Mouse (Mus musculus) G1E (cell line): Measurements from ENCODE around the gene Zscan5b. TPM values are rescaled to one million over a fixed set of nuclear protein-coding genes. Genes with fewer than 3 reads are reported as not detected.
"Not testable (repeated sequence)": the region's sequence is repeated elsewhere in the genome, so short reads cannot be mapped to it uniquely, and the experiment has no call there.

Experiments used
- ATAC-seq: 2 replicates; pipeline ENCODE4 v1.8.0; 2016; ENCODE audit warnings: mild to moderate bottlenecking; ENCODE audit not compliant: insufficient number of reproducible peaks, poor library complexity, low FRiP score, severe bottlenecking; ENCODE audit errors: extremely low read depth
- DNase-seq: peaks from one replicate; pipeline ENCODE4 v3.0.0; 2012; ENCODE audit warnings: low spot score
- H3K27me3 ChIP-seq: 2 replicates; pipeline ENCODE4 v1.6.1; 2012; ENCODE audit warnings: mild to moderate bottlenecking, low read length, inconsistent platforms; ENCODE audit not compliant: insufficient read depth
- H3K36me3 ChIP-seq: replicated peaks from 2 replicates; pipeline ENCODE3; 2012; ENCODE audit warnings: mild to moderate bottlenecking, inconsistent platforms
- H3K4me1 ChIP-seq: 2 replicates; pipeline ENCODE4 v1.6.1; 2012; ENCODE audit warnings: low read depth, low read length, inconsistent platforms, mixed read lengths; ENCODE audit not compliant: insufficient read depth
- H3K4me3 ChIP-seq: 2 replicates; pipeline ENCODE4 v1.5.1; 2012; ENCODE audit warnings: low read depth, mild to moderate bottlenecking, inconsistent platforms, low read length, moderate library complexity, mixed read lengths
- H3K9me3 ChIP-seq: replicated peaks from 2 replicates; pipeline ENCODE4 v1.6.1; 2012; ENCODE audit warnings: inconsistent platforms
- CTCF ChIP-seq: IDR thresholded peaks from 2 replicates; pipeline ENCODE4 v1.5.1; 2012; ENCODE audit warnings: low read depth, low read length, inconsistent platforms, mixed read lengths
- GATA1 ChIP-seq: IDR thresholded peaks from 2 replicates; pipeline ENCODE4 v1.6.1; 2012; ENCODE audit warnings: borderline replicate concordance, low read length, inconsistent platforms, mixed read lengths
- GATA2 ChIP-seq: IDR thresholded peaks from 2 replicates; pipeline ENCODE4 v1.6.1; 2012; ENCODE audit warnings: low read depth, low read length, inconsistent platforms, borderline replicate concordance
- POLR2AphosphoS5 ChIP-seq: IDR thresholded peaks from 2 replicates; pipeline ENCODE4 v1.6.1; 2012; ENCODE audit warnings: low read depth, low read length, inconsistent platforms; ENCODE audit not compliant: insufficient replicate concordance
- TAL1 ChIP-seq: conservative IDR thresholded peaks from 2 replicates; pipeline ENCODE4 v1.6.1; 2012; ENCODE audit warnings: low read depth, low read length, inconsistent platforms, mixed read lengths
- polyA plus RNA-seq: library from polyadenylated mRNA; stranded (reverse); fragments of >175 nt; gene quantifications from 2 replicates; pipeline ENCODE4 v1.2.3, GENCODE M21; 2012
- total RNA-seq, 2 experiments: library from RNA; stranded (forward) in 1 of 2; stranded (reverse) in 1 of 2; fragments of 200-1000 nt in 1 of 2; fragments of >200 nt in 1 of 2; fragmentation: Nextera tagmentation in 1 of 2; gene quantifications; 2 replicates each; pipeline ENCODE4 v1.2.3; 2014 to 2017

Zscan5b gene
- total and polyA plus RNA-seq, 3 experiments, result not detected

DNA sequence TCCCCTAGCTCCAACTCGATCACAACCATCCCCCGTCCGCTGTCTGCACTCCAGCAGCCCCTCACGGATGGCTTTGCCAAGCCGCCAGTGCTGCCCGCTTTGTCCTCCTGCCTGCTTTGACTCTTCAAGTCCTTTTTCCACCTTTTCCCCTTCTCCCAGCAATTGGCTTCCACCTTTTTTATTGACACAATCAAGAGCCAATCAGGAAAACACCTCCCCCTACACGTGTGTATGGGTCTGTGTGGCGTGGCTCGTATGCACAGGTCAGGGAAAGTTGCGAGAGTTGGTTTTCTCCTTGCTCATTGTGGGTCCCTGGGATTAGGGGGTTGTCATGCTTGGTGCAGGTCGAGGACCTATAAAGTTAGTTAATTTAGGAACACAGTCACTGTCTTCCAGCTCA is 17.7 kb downstream of the Zscan5b start:
- H3K4me3 ChIP-seq, result no peak overlapping the region
- peaks cover 10% of the 10 kb centered on the region; the same call in 1 of the 2 replicates for H3K27me3 ChIP-seq
- H3K4me1 ChIP-seq, result no peaks in the 10 kb centered on the region
- no peak for TF ChIP-seq GATA2
- DNase-seq (no peak), ATAC-seq (no peak)
- H3K9me3 ChIP-seq, result no peaks in the 10 kb centered on the region
- no peaks in the 10 kb centered on the region for H3K36me3 ChIP-seq

- H3K4me1 ChIP-seq, H3K36me3 ChIP-seq, H3K9me3 ChIP-seq, H3K4me3 ChIP-seq, ATAC-seq: not testable (repeated sequence)
- peak; percentile 32; the same call in 1 of the 2 replicates for TF ChIP-seq CTCF
- DNase-seq, result peak; percentile 11
- peaks cover 10% of the 10 kb centered on the region; the same call in 1 of the 2 replicates for H3K27me3 ChIP-seq
Measured at GRCm38 (mm10) chr7:6240841-6241425, 18.9 kb downstream of the Zscan5b start.

DNA sequence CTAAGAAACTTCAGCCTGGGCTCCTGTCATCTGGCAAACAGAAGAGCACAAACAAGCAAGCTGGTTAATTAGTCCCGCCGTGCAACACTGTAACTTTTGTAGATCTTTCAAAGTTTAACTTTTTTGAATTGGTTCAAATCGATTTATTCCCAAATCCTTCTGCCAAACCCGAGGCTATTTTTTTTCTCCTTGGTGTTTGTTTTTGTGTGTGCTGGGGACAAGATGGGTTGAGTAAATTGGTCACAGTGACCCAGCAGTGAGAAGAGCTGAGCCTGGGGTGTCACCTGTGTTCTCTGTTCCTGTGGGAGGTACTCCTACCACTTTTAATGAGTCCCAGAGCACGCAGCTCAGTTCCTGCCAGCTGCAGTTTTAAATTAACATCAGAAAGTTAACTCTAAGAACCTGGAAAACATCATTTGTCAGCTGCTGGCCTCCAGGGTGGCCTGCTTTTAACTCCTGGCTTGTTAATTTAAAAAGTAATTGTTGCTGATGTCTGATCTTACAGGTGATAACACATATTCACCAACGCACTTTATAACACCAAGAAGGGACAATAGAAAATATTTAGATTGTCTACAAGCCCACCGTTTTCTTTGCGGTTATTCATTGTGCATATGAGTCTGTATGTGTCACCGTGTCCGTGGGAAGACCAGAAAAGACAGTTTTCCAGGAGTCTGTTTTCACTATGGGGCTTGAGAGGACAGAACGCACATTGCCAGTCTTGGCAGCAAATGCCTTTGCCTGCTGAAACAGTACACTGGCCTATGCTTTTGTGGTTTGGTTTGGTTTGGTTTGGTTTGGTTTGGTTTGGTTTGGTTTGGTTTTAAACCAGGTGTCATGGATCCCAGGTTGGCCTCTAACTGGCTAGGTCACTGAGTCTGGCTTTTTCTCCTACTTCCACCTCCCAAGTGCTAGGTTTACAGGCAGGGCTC is 22.5 kb downstream of the Zscan5b start:
- Histone ChIP-seq H3K9me3 (no peaks in the 10 kb centered on the region), H3K36me3 (no peaks in the 10 kb centered on the region), H3K4me1 (no peaks in the 10 kb centered on the region), H3K27me3 (peaks cover 11% of the 10 kb centered on the region), H3K4me3 (no peak overlapping the region)
- no peak for ATAC-seq
- DNase-seq, result no peak
- TF ChIP-seq CTCF (no peak), GATA1 (no peak), GATA2 (no peak), TAL1 (no peak), POLR2AphosphoS5 (no peak)

DNA sequence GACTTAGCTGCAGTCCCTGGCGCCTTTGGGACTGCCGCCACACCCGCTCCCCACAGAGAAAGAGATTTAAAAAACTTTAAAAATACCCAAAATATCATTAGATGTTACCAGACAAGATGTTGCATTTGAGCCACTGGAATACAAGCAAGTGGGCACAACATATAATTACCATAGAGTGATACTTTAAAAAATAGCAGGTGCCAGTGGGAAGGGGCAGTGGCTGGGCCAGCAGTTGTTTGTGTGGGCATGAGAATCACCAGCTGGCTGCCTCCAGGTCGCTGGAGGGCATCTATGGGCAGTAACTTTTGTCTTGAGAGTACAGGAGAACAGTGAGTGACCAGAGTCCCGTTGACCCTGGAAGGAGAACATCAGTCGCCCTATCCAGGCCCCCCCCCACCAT is 30.3 kb downstream of the Zscan5b start, which contains the start of gene Epp13:
Gene Epp13 (plus strand): TSS at position 301 of the 400 bp plus-strand sequence.
- TF ChIP-seq GATA2, result no peak
- TF ChIP-seq GATA1, result no peak
- TF ChIP-seq CTCF, result no peak
- no peak for TF ChIP-seq POLR2AphosphoS5
- TF ChIP-seq TAL1, result no peak
- DNase-seq, result no peak

DNA sequence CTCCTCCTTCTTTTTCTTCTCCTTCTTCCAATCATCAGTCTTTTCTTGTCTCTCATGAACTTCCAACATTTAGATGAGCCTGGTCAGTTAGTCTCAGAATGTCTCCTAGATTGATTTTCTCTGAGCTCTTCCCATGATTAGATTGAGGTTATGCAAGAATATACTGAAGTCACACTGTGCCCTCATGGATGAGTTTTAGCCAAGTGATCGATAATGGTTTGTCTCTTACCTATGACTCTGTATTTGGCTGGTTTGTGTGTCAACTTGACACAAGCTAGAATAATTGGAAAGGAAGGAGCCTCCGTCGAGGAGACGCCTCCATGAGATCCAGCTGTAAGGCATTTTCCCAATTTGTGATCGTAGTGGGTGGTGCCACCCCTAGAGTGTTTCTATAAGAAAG is 32.4 kb downstream of the Zscan5b start:
- H3K27me3 ChIP-seq, result peaks cover 6% of the 10 kb centered on the region; the same call in 1 of the 2 replicates
- no peaks in the 10 kb centered on the region for H3K9me3 ChIP-seq
- H3K4me1 ChIP-seq, result no peaks in the 10 kb centered on the region
- TF ChIP-seq TAL1 (no peak), CTCF (no peak), POLR2AphosphoS5 (no peak), GATA2 (no peak), GATA1 (no peak)
- ATAC-seq (no peak), DNase-seq (no peak)
- no peak overlapping the region for H3K4me3 ChIP-seq
- no peaks in the 10 kb centered on the region for H3K36me3 ChIP-seq

More for the DNA sequence above, 30.3 kb downstream of the Zscan5b start, which contains the start of gene Epp13:
- Histone ChIP-seq H3K27me3 (peaks cover 4% of the 10 kb centered on the region; the same call in 1 of the 2 replicates), H3K4me1 (no peaks in the 10 kb centered on the region), H3K9me3 (no peaks in the 10 kb centered on the region), H3K36me3 (no peaks in the 10 kb centered on the region), H3K4me3 (no peak within 1 kb of the TSS)
- no peak for ATAC-seq

DNA sequence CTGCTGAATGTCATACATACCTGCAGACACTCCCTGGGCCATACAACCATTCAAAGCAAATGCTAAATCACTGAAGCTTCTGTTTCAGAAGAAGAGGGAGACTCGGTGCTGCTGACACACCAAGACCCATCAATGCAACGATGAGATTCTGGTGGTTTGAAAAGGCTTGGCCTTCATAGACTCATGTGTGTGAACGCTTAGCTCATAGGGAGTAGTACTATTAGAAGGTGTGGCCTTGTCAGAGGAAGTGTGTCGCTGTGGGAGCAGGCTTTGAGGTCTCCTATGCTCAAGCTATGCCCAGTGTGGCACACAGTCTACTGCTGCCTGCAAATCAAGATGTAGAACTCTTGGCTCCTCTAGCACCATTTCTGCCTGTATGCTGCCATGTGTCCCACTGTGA is 35.3 kb downstream of the Zscan5b start:
- DNase-seq (no peak), ATAC-seq (no peak)
- Histone ChIP-seq H3K27me3 (peaks cover 13% of the 10 kb centered on the region), H3K4me3 (no peak overlapping the region), H3K36me3 (no peaks in the 10 kb centered on the region), H3K4me1 (no peaks in the 10 kb centered on the region), H3K9me3 (no peaks in the 10 kb centered on the region)
- no peak for TF ChIP-seq CTCF
- TF ChIP-seq GATA2, result no peak
- no peak for TF ChIP-seq POLR2AphosphoS5
- TF ChIP-seq TAL1, result no peak
- TF ChIP-seq GATA1, result no peak
